Mouse (Mus musculus) lung, adult 2 months (tissue): ENCODE results near the gene Hist1h4k.

Experiments used
- CTCF ChIP-seq: fragments of 200-500 bp; IDR thresholded peaks from 2 replicates; pipeline ENCODE4 v1.5.1; 2011; ENCODE audit warnings: mild to moderate bottlenecking, low read length, control low read depth; ENCODE audit not compliant: insufficient read depth
- POLR2A ChIP-seq: fragments of 200-500 bp; IDR thresholded peaks from 2 replicates; pipeline ENCODE4 v1.6.1; 2011; ENCODE audit warnings: low read depth, mild to moderate bottlenecking, control low read depth, low read length, borderline replicate concordance; ENCODE audit errors: extremely low read depth

DNA sequence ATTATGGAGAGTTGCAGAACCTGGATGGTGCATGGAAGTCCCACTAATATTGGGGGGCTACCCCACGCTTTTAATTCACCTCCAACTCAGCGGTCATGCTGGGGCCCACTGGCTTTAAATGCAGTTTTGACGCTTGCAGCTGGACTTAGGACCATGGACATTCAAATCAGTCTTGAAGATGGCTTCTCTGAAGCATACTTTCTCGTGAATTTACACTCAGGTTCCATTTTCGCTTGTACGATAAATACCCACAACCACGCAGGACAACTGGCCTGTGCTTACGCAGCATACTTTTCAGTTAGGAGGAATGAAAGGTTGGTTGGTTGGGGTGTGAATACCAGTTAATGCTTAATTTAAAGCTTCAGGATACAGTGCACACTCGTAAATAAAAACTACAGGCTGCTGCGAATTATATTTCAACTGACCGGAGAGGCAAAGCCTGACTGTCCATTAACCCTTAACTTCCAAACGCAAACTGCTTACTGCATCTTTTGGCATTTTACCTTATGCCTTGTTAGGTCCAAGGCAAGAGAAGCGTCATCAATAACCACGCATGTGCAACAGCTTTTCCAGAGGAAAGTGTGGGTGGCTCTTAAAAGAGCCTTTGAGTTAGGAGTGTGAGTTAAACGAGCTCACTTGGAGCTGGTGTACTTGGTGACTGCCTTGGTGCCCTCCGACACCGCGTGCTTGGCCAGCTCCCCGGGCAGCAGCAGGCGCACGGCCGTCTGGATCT is 35.0 kb downstream of the Hist1h4k start:
- TF ChIP-seq POLR2A (no peak), CTCF (no peak)
